Mouse (Mus musculus): ENCODE measurements at regions not wholly inside any gene's neighbourhood (a gene's known extent, or its start where the extent isn't known, plus 50 kb on each side); places are given as distances from the start of the nearest gene placed in this dataset.

- no peak for ATAC-seq (ENCODE audit: low read depth)
- Histone ChIP-seq H3K27ac (ENCODE audit: low read depth, low read length) (no peak overlapping the region), H3K9ac (replicated peaks; ENCODE audit: low read depth, low read length) (no peak overlapping the region), H3K36me3 (ENCODE audit: control insufficient read depth, insufficient read depth, low read length) (no peaks in the 10 kb centered on the region), H3K9me3 (ENCODE audit: control insufficient read depth, low read length) (no peaks in the 10 kb centered on the region), H3K4me2 (ENCODE audit: low read depth, low read length) (no peak overlapping the region), H3K4me3 (ENCODE audit: low read depth, low read length) (no peak overlapping the region), H3K27me3 (ENCODE audit: control insufficient read depth, insufficient read depth, low read length) (no peaks in the 10 kb centered on the region), H3K4me1 (ENCODE audit: control insufficient read depth, insufficient read depth, low read length) (no peaks in the 10 kb centered on the region)
- WGBS, result 93% methylated on average over 3 of the region's 3 CpGs
Measured at GRCm38 (mm10) chr9:94431540-94431939, 106.3 kb downstream of the 1190002N15Rik start.

GRCm38 (mm10) chr9:94430996-94431395, 106.9 kb downstream of the 1190002N15Rik start:
- Histone ChIP-seq H3K27me3 (ENCODE audit: control insufficient read depth, insufficient read depth, low read length) (no peaks in the 10 kb centered on the region), H3K4me1 (ENCODE audit: control insufficient read depth, insufficient read depth, low read length) (no peaks in the 10 kb centered on the region), H3K27ac (ENCODE audit: low read depth, low read length) (no peak overlapping the region), H3K9ac (replicated peaks; ENCODE audit: low read depth, low read length) (no peak overlapping the region), H3K9me3 (ENCODE audit: control insufficient read depth, low read length) (no peaks in the 10 kb centered on the region), H3K4me3 (ENCODE audit: low read depth, low read length) (no peak overlapping the region), H3K4me2 (ENCODE audit: low read depth, low read length) (no peak overlapping the region), H3K36me3 (ENCODE audit: control insufficient read depth, insufficient read depth, low read length) (no peaks in the 10 kb centered on the region)
- no peak for ATAC-seq (ENCODE audit: low read depth)
- 87% methylated on average over 6 of the region's 6 CpGs for WGBS

- Histone ChIP-seq H3K9ac (replicated peaks; ENCODE audit: low read depth, low read length) (no peak overlapping the region), H3K4me3 (ENCODE audit: low read depth, low read length) (no peak overlapping the region), H3K27me3 (ENCODE audit: control insufficient read depth, insufficient read depth, low read length) (no peaks in the 10 kb centered on the region), H3K27ac (ENCODE audit: low read depth, low read length) (no peak overlapping the region), H3K4me2 (ENCODE audit: low read depth, low read length) (no peak overlapping the region), H3K4me1 (ENCODE audit: control insufficient read depth, insufficient read depth, low read length) (0 out of 2 replicates have a peak, but pooled peaks cover 3% of the 10 kb centered on the region), H3K36me3 (ENCODE audit: control insufficient read depth, insufficient read depth, low read length) (no peaks in the 10 kb centered on the region), H3K9me3 (ENCODE audit: control insufficient read depth, low read length) (no peaks in the 10 kb centered on the region)
- ATAC-seq (ENCODE audit: low read depth), result no peak
- 75% methylated on average over 5 of the region's 5 CpGs for WGBS
Measured at GRCm38 (mm10) chr9:94426740-94427139, 111.1 kb downstream of the 1190002N15Rik start.

GRCm38 (mm10) chr9:94425804-94426203, 112.1 kb downstream of the 1190002N15Rik start:
- ATAC-seq (ENCODE audit: low read depth), result no peak
- no peaks in the 10 kb centered on the region for H3K36me3 ChIP-seq (ENCODE audit: control insufficient read depth, insufficient read depth, low read length)
- 0 out of 2 replicates have a peak, but pooled peaks cover 3% of the 10 kb centered on the region for H3K4me1 ChIP-seq (ENCODE audit: control insufficient read depth, insufficient read depth, low read length)
- no peaks in the 10 kb centered on the region for H3K9me3 ChIP-seq (ENCODE audit: control insufficient read depth, low read length)
- no peaks in the 10 kb centered on the region for H3K27me3 ChIP-seq (ENCODE audit: control insufficient read depth, insufficient read depth, low read length)
- H3K4me2 ChIP-seq (ENCODE audit: low read depth, low read length), result no peak overlapping the region
- H3K4me3 ChIP-seq (ENCODE audit: low read depth, low read length), result no peak overlapping the region
- WGBS, result 30% methylated on average over 6 of the region's 6 CpGs
- H3K9ac ChIP-seq (replicated peaks; ENCODE audit: low read depth, low read length), result no peak overlapping the region
- H3K27ac ChIP-seq (ENCODE audit: low read depth, low read length), result no peak overlapping the region

GRCm38 (mm10) chr9:94424438-94425135, 113.3 kb downstream of the 1190002N15Rik start:
- Histone ChIP-seq H3K27ac (ENCODE audit: low read depth, low read length) (no peak overlapping the region), H3K9me3 (ENCODE audit: control insufficient read depth, low read length) (no peaks in the 10 kb centered on the region), H3K36me3 (ENCODE audit: control insufficient read depth, insufficient read depth, low read length) (no peaks in the 10 kb centered on the region), H3K9ac (replicated peaks; ENCODE audit: low read depth, low read length) (no peak overlapping the region), H3K4me1 (ENCODE audit: control insufficient read depth, insufficient read depth, low read length) (0 out of 2 replicates have a peak, but pooled peaks cover 3% of the 10 kb centered on the region), H3K4me2 (ENCODE audit: low read depth, low read length) (no peak overlapping the region), H3K27me3 (ENCODE audit: control insufficient read depth, insufficient read depth, low read length) (no peaks in the 10 kb centered on the region), H3K4me3 (ENCODE audit: low read depth, low read length) (no peak overlapping the region)
- 37% methylated on average over 5 of the region's 5 CpGs for WGBS
- peak; percentile 90 for ATAC-seq (ENCODE audit: low read depth)

GRCm38 (mm10) chr9:94410546-94410945, 127.3 kb downstream of the 1190002N15Rik start:
- Histone ChIP-seq H3K4me2 (ENCODE audit: low read depth, low read length) (no peak overlapping the region), H3K27me3 (ENCODE audit: control insufficient read depth, insufficient read depth, low read length) (no peaks in the 10 kb centered on the region), H3K9me3 (ENCODE audit: control insufficient read depth, low read length) (no peaks in the 10 kb centered on the region), H3K27ac (ENCODE audit: low read depth, low read length) (no peak overlapping the region), H3K9ac (replicated peaks; ENCODE audit: low read depth, low read length) (no peak overlapping the region), H3K4me1 (ENCODE audit: control insufficient read depth, insufficient read depth, low read length) (no peaks in the 10 kb centered on the region), H3K4me3 (ENCODE audit: low read depth, low read length) (no peak overlapping the region), H3K36me3 (ENCODE audit: control insufficient read depth, insufficient read depth, low read length) (no peaks in the 10 kb centered on the region)
- 50% methylated on average over 8 of the region's 8 CpGs for WGBS
- ATAC-seq (ENCODE audit: low read depth), result no peak

GRCm38 (mm10) chr9:94410042-94410441, 127.8 kb downstream of the 1190002N15Rik start:
- Histone ChIP-seq H3K9me3 (ENCODE audit: control insufficient read depth, low read length) (no peaks in the 10 kb centered on the region), H3K4me3 (ENCODE audit: low read depth, low read length) (no peak overlapping the region), H3K27ac (ENCODE audit: low read depth, low read length) (no peak overlapping the region), H3K36me3 (ENCODE audit: control insufficient read depth, insufficient read depth, low read length) (no peaks in the 10 kb centered on the region), H3K4me2 (ENCODE audit: low read depth, low read length) (no peak overlapping the region), H3K4me1 (ENCODE audit: control insufficient read depth, insufficient read depth, low read length) (no peaks in the 10 kb centered on the region), H3K9ac (replicated peaks; ENCODE audit: low read depth, low read length) (no peak overlapping the region), H3K27me3 (ENCODE audit: control insufficient read depth, insufficient read depth, low read length) (no peaks in the 10 kb centered on the region)
- peak; percentile 93 for ATAC-seq (ENCODE audit: low read depth)
- WGBS, result 9% methylated on average over 3 of the region's 3 CpGs

GRCm38 (mm10) chr9:94408635-94409323, 129.1 kb downstream of the 1190002N15Rik start:
- Histone ChIP-seq H3K9ac (replicated peaks; ENCODE audit: low read depth, low read length) (no peak overlapping the region), H3K4me2 (ENCODE audit: low read depth, low read length) (no peak overlapping the region), H3K4me3 (ENCODE audit: low read depth, low read length) (no peak overlapping the region), H3K27ac (ENCODE audit: low read depth, low read length) (no peak overlapping the region), H3K36me3 (ENCODE audit: control insufficient read depth, insufficient read depth, low read length) (no peaks in the 10 kb centered on the region), H3K4me1 (ENCODE audit: control insufficient read depth, insufficient read depth, low read length) (no peaks in the 10 kb centered on the region), H3K27me3 (ENCODE audit: control insufficient read depth, insufficient read depth, low read length) (no peaks in the 10 kb centered on the region), H3K9me3 (ENCODE audit: control insufficient read depth, low read length) (no peaks in the 10 kb centered on the region)
- no peak for ATAC-seq (ENCODE audit: low read depth)
- 58% methylated on average over 7 of the region's 7 CpGs for WGBS

- no peak for ATAC-seq (ENCODE audit: low read depth)
- 92% methylated on average over 10 of the region's 10 CpGs for WGBS
- Histone ChIP-seq H3K27me3 (ENCODE audit: control insufficient read depth, insufficient read depth, low read length) (no peaks in the 10 kb centered on the region), H3K4me1 (ENCODE audit: control insufficient read depth, insufficient read depth, low read length) (no peaks in the 10 kb centered on the region), H3K9ac (replicated peaks; ENCODE audit: low read depth, low read length) (no peak overlapping the region), H3K4me2 (ENCODE audit: low read depth, low read length) (no peak overlapping the region), H3K27ac (ENCODE audit: low read depth, low read length) (no peak overlapping the region), H3K36me3 (ENCODE audit: control insufficient read depth, insufficient read depth, low read length) (no peaks in the 10 kb centered on the region), H3K9me3 (ENCODE audit: control insufficient read depth, low read length) (no peaks in the 10 kb centered on the region), H3K4me3 (ENCODE audit: low read depth, low read length) (no peak overlapping the region)
Measured at GRCm38 (mm10) chr9:94407671-94408070, 130.2 kb downstream of the 1190002N15Rik start.

All from neural tube, embryonic 14.5 days (tissue).